Mouse (Mus musculus) embryonic facial prominence, embryonic 13.5 days (tissue): ENCODE data around the gene Cd68. TPM values are rescaled to one million over a fixed set of nuclear protein-coding genes. Genes with fewer than 3 reads are reported as not detected.

ENCODE experiments used
- ATAC-seq: fragments of 200-750 bp; cut with Nextera tagmentation; 2 replicates; pipeline ENCODE4 v1.8.0; 2017; ENCODE audit warnings: low read depth; ENCODE audit not compliant: insufficient number of reproducible peaks, insufficient read depth, low FRiP score, low TSS enrichment
- H3K27ac ChIP-seq: fragments of 300-500 bp; sonication (generic); 2 replicates; pipeline ENCODE4 v1.5.1; 2015; ENCODE audit warnings: moderate library complexity, mild to moderate bottlenecking, inconsistent platforms
- H3K27me3 ChIP-seq: fragments of 300-500 bp; sonication (generic); 2 replicates; pipeline ENCODE4 v1.6.1; 2015; ENCODE audit warnings: mild to moderate bottlenecking, inconsistent platforms
- H3K36me3 ChIP-seq: fragments of 300-500 bp; sonication (generic); 2 replicates; pipeline ENCODE4 v1.6.1; 2015; ENCODE audit warnings: mild to moderate bottlenecking, inconsistent platforms
- H3K4me1 ChIP-seq: fragments of 300-500 bp; sonication (generic); 2 replicates; pipeline ENCODE4 v1.6.1; 2015; ENCODE audit warnings: inconsistent platforms
- H3K4me2 ChIP-seq: fragments of 300-500 bp; sonication (generic); 2 replicates; pipeline ENCODE4 v1.6.1; 2015; ENCODE audit warnings: moderate library complexity, mild to moderate bottlenecking, inconsistent platforms
- H3K4me3 ChIP-seq: fragments of 300-500 bp; sonication (generic); 2 replicates; pipeline ENCODE4 v1.5.1; 2015; ENCODE audit warnings: mild to moderate bottlenecking, inconsistent platforms
- H3K9ac ChIP-seq: fragments of 300-500 bp; sonication (generic); 2 replicates; pipeline ENCODE4 v1.6.1; 2015; ENCODE audit warnings: mild to moderate bottlenecking, inconsistent platforms
- H3K9me3 ChIP-seq: fragments of 300-500 bp; sonication (generic); 2 replicates; pipeline ENCODE4 v1.6.1; 2016; ENCODE audit warnings: inconsistent platforms
- WGBS: fragments of 180-500 bp; shearing (Covaris S2); methylation state at CpG from one replicate; pipeline ENCODE4 v1.1.7; 2015; ENCODE audit warnings: mixed read lengths; 5-methylcytosine and 5-hydroxymethylcytosine counted together
- polyA plus RNA-seq: library from polyadenylated mRNA; unstranded; fragments of >200 nt; fragmentation: Nextera tagmentation; extraction: Ambion mirVana; gene quantifications from 2 replicates; pipeline ENCODE4 v1.2.1, GENCODE M21; 2015

Gene Cd68
- polyA plus RNA-seq, 1 experiment from 2014 or later, result 11.9 TPM

- ATAC-seq, result no peak
Observed at GRCm38 (mm10) chr11:69662967-69663671, 2.8 kb downstream of the Cd68 start.

GRCm38 (mm10) chr11:69662213-69662966, 3.6 kb downstream of the Cd68 start, which contains the start of gene Mpdu1:
Gene Mpdu1, minus strand, starts transcription at chr11:69662642.
- Histone ChIP-seq H3K9ac (peak within 1 kb of the TSS; percentile 74), H3K36me3 (peaks cover 56% of the 10 kb centered on the region), H3K4me2 (peak within 1 kb of the TSS; percentile 61), H3K4me1 (peaks cover 16% of the 10 kb centered on the region), H3K9me3 (no peaks in the 10 kb centered on the region), H3K27me3 (no peaks in the 10 kb centered on the region), H3K27ac (peak within 1 kb of the TSS; percentile 98), H3K4me3 (peak within 1 kb of the TSS; percentile 57)
- under 1% methylated on average over 48 of the region's 48 CpGs for WGBS
- ATAC-seq, result peak; percentile 92

More at GRCm38 (mm10) chr11:69662967-69663671, 2.8 kb downstream of the Cd68 start:
- H3K36me3 ChIP-seq, result peaks cover 56% of the 10 kb centered on the region
- 72% methylated on average over 13 of the region's 13 CpGs for WGBS
- H3K9ac ChIP-seq, result peak overlapping the region; percentile 74
- H3K4me2 ChIP-seq, result peak overlapping the region; percentile 61
- peak overlapping the region; percentile 57 for H3K4me3 ChIP-seq
- H3K9me3 ChIP-seq, result no peaks in the 10 kb centered on the region
- peaks cover 16% of the 10 kb centered on the region for H3K4me1 ChIP-seq
- no peaks in the 10 kb centered on the region for H3K27me3 ChIP-seq
- H3K27ac ChIP-seq, result peak overlapping the region; percentile 98

- 82% methylated on average over 3 of the region's 3 CpGs for WGBS
- peaks cover 58% of the 10 kb centered on the region for H3K36me3 ChIP-seq
- peak overlapping the region; percentile 74 for H3K9ac ChIP-seq
- H3K27ac ChIP-seq, result peak overlapping the region; percentile 98
- ATAC-seq, result no peak
- H3K9me3 ChIP-seq, result no peaks in the 10 kb centered on the region
- H3K4me2 ChIP-seq, result peak overlapping the region; percentile 61
- no peaks in the 10 kb centered on the region for H3K27me3 ChIP-seq
- H3K4me1 ChIP-seq, result peaks cover 23% of the 10 kb centered on the region
- peak overlapping the region; percentile 57 for H3K4me3 ChIP-seq
Observed at GRCm38 (mm10) chr11:69661221-69661881, 4.6 kb downstream of the Cd68 start.

GRCm38 (mm10) chr11:69657462-69657881, 8.5 kb downstream of the Cd68 start:
- no peak overlapping the region for H3K4me3 ChIP-seq
- H3K27me3 ChIP-seq, result no peaks in the 10 kb centered on the region
- 85% methylated on average over 15 of the region's 15 CpGs for WGBS
- no peaks in the 10 kb centered on the region for H3K9me3 ChIP-seq
- peaks cover 54% of the 10 kb centered on the region for H3K36me3 ChIP-seq
- ATAC-seq, result no peak
- H3K4me2 ChIP-seq, result no peak overlapping the region
- H3K9ac ChIP-seq, result no peak overlapping the region
- H3K4me1 ChIP-seq, result peaks cover 35% of the 10 kb centered on the region
- H3K27ac ChIP-seq, result peak overlapping the region; percentile 44; the same call in 1 of the 2 replicates

- Histone ChIP-seq H3K36me3 (peaks cover 60% of the 10 kb centered on the region), H3K27ac (peak overlapping the region; percentile 45), H3K4me2 (no peak overlapping the region), H3K4me3 (no peak overlapping the region), H3K9me3 (no peaks in the 10 kb centered on the region), H3K4me1 (peaks cover 35% of the 10 kb centered on the region), H3K27me3 (no peaks in the 10 kb centered on the region), H3K9ac (0 out of 2 replicates have a peak overlapping the region, but pooled peaks have one; percentile 38)
- ATAC-seq, result no peak
- WGBS, result 68% methylated on average over 10 of the region's 10 CpGs
Observed at GRCm38 (mm10) chr11:69656617-69657461, 9.1 kb downstream of the Cd68 start.

DNA sequence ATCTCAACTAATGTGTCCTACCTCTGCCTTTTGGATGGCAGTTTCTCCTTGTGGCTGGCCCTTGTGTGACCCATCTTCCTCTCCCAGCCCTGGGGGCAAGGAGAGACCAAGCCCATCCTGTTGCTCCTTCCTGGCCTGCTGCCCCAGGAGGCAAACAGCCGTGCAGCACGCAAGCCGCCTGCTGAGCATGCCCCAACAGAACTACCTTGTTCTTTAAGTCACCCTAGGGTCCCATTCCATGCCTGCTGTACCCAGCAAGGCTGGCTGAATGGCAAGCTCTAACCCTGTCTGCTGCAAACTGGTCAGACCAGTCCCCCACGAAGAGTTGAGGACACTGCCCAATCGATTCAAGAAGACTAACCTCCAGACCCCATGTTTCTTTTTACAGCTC, 9.9 kb downstream of the Cd68 start:
- Histone ChIP-seq H3K4me3 (no peak overlapping the region), H3K9ac (peak overlapping the region; percentile 56; the same call in 1 of the 2 replicates), H3K4me2 (0 out of 2 replicates have a peak overlapping the region, but pooled peaks have one; percentile 32), H3K9me3 (no peaks in the 10 kb centered on the region), H3K27ac (0 out of 2 replicates have a peak overlapping the region, but pooled peaks have one; percentile 66), H3K27me3 (no peaks in the 10 kb centered on the region), H3K36me3 (peaks cover 68% of the 10 kb centered on the region), H3K4me1 (peaks cover 28% of the 10 kb centered on the region)
- 50% methylated on average over 5 of the region's 5 CpGs for WGBS
- no peak for ATAC-seq

DNA sequence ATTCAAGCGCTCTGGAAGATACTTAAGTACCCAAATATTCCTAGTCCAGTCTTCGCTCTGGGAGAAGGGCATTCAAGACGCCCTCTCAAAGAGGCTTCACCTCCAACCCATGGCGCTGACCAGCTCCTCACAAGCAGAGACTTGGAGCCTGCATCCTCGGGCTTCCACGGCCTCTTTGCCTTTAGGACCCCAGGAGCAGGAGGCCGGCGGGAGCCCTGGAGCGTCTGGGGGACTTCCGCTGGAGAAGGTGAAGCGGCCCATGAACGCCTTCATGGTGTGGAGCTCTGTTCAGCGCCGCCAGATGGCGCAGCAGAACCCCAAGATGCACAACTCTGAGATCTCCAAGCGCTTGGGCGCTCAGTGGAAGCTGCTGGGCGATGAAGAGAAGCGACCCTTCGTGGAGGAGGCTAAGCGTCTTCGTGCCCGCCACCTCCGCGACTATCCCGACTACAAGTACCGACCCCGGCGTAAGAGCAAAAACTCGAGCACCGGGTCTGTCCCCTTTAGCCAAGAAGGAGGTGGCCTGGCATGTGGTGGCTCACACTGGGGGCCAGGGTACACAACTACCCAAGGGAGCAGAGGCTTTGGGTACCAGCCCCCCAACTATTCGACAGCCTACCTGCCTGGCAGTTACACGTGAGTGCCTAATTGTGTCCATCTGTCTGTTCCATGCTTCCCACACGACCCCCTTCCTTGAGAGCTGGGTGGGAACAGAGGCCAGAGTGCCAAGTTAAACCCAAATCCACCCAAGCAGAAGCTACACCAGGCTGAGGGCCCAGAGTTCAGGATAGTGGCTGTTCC, 10.5 kb downstream of the Cd68 start, which contains the start of gene Sox15:
Gene Sox15 (plus strand): TSS at position 51 of the 801 bp plus-strand sequence.
- 19% methylated on average over 34 of the region's 34 CpGs for WGBS
- peaks cover 74% of the 10 kb centered on the region for H3K36me3 ChIP-seq
- ATAC-seq, result peak; percentile 69

GRCm38 (mm10) chr11:69654760-69655159, 11.2 kb downstream of the Cd68 start:
- peaks cover 28% of the 10 kb centered on the region for H3K4me1 ChIP-seq
- H3K4me2 ChIP-seq, result peak overlapping the region; percentile 32
- peak overlapping the region; percentile 66 for H3K27ac ChIP-seq
- H3K9ac ChIP-seq, result no peak overlapping the region
- peaks cover 81% of the 10 kb centered on the region for H3K36me3 ChIP-seq
- H3K27me3 ChIP-seq, result no peaks in the 10 kb centered on the region
- no peaks in the 10 kb centered on the region for H3K9me3 ChIP-seq
- no peak for ATAC-seq
- WGBS, result 27% methylated on average over 9 of the region's 9 CpGs
- no peak overlapping the region for H3K4me3 ChIP-seq

More for the DNA sequence above, 10.5 kb downstream of the Cd68 start, which contains the start of gene Sox15:
- Histone ChIP-seq H3K4me3 (0 out of 2 replicates have a peak within 1 kb of the TSS, but pooled peaks have one; percentile 7), H3K4me1 (peaks cover 28% of the 10 kb centered on the region), H3K9ac (peak within 1 kb of the TSS; percentile 56), H3K27me3 (no peaks in the 10 kb centered on the region), H3K27ac (peak within 1 kb of the TSS; percentile 66), H3K9me3 (no peaks in the 10 kb centered on the region), H3K4me2 (peak within 1 kb of the TSS; percentile 32)

DNA sequence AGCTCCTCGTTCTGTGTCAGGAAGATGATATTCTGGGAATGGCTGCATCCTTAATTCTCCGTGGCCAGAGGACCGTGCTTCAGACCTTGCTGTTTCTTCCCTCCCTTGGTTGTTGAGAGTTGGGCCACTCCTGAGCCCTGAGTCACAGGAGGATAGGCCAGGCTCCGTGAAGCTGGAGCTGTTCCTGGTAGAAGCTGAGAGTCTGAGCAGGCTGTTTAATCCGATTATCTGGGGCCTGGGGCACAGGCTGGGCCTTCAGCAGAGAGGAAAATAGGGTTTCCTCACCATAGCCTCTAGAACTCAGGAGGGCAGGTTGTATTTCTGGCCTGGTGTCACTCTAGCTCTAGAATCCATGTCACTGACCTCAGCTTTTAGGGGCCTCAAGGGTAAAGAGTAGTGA, 12.6 kb downstream of the Cd68 start:
- Histone ChIP-seq H3K27ac (0 out of 2 replicates have a peak overlapping the region, but pooled peaks have one; percentile 29), H3K4me3 (no peak overlapping the region), H3K9ac (no peak overlapping the region; the same call in 1 of the 2 replicates), H3K27me3 (no peaks in the 10 kb centered on the region), H3K4me1 (peaks cover 28% of the 10 kb centered on the region), H3K36me3 (peaks cover 84% of the 10 kb centered on the region), H3K4me2 (no peak overlapping the region), H3K9me3 (no peaks in the 10 kb centered on the region)
- 58% methylated on average over 5 of the region's 5 CpGs for WGBS
- no peak for ATAC-seq

- H3K4me2 ChIP-seq, result no peak overlapping the region
- H3K27me3 ChIP-seq, result no peaks in the 10 kb centered on the region
- no peak overlapping the region for H3K4me3 ChIP-seq
- ATAC-seq, result no peak
- no peak overlapping the region for H3K9ac ChIP-seq
- no peaks in the 10 kb centered on the region for H3K9me3 ChIP-seq
- 89% methylated on average over 5 of the region's 5 CpGs for WGBS
- no peak overlapping the region for H3K27ac ChIP-seq
- peaks cover 97% of the 10 kb centered on the region for H3K36me3 ChIP-seq
- H3K4me1 ChIP-seq, result no peaks in the 10 kb centered on the region
Observed at GRCm38 (mm10) chr11:69645860-69646259, 20.1 kb downstream of the Cd68 start.
